ENCODE assay signal across 14 mouse cellular contexts in the genomic region with DNA sequence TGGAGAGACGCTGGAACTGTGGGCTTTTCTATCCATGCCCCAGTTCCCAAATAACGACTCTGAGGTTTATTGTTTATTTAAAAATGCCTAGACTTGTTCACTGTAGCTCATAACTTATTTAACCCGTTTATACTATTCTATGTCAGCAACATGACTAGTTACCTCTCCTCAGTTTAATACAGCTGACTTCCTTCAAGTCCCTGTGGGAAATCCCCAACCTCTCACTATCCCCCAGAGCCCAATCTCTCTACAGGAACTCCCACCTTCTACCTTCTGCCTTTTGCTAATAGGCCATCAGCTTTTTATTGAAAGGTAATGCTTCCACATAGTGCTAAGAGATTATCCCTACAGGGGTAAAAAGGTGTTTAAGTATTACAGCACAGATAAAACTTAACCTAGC.
"Had no signal": no experiment of that assay in that cellular context is flagged by ENCODE, and none has a peak within 500 bp of the region (broad histone marks: within the 10 kb centered on the region; RNA-seq: fewer than 3 reads in every experiment).

No protein-coding gene starts in this region.

- H3K9me3 ChIP-seq: neural tube, embryonic 13.5 days; neural tube, embryonic 15.5 days; stomach, embryonic 15.5 days had no signal

- H3K36me3 ChIP-seq: neural tube, embryonic 13.5 days; neural tube, embryonic 15.5 days; stomach, embryonic 15.5 days had no signal

- H3K27ac ChIP-seq: neural tube, embryonic 13.5 days; neural tube, embryonic 15.5 days; stomach, embryonic 15.5 days; stomach, postnatal 0 days had no signal

- H3K27me3 ChIP-seq: neural tube, embryonic 13.5 days; neural tube, embryonic 15.5 days; stomach, embryonic 15.5 days had no signal

- H3K4me1 ChIP-seq: neural tube, embryonic 15.5 days; stomach, embryonic 15.5 days had no signal

- H3K4me2 ChIP-seq: neural tube, embryonic 13.5 days; neural tube, embryonic 15.5 days; stomach, embryonic 15.5 days had no signal

- H3K4me3 ChIP-seq: neural tube, embryonic 13.5 days; neural tube, embryonic 15.5 days; stomach, embryonic 15.5 days had no signal

- DNase-seq: retina, postnatal 1 day; right cerebral cortex, postnatal 25 days; right cerebral cortex, postnatal 4 days; spleen, adult 18-20 months; thymus, adult 18-20 months; thymus, adult 2 months; thymus, postnatal 14 days; thymus, postnatal 25 days; thymus, postnatal 36 days; thymus, postnatal 4 days had no signal

- H3K9ac ChIP-seq: neural tube, embryonic 13.5 days; neural tube, embryonic 15.5 days; stomach, embryonic 15.5 days had no signal
